Mouse (Mus musculus) forebrain, embryonic 14.5 days (tissue): Measurements from ENCODE around the gene Bhlhe41. TPM values are rescaled to one million over a fixed set of nuclear protein-coding genes. Genes with fewer than 3 reads are reported as not detected.

Source experiments
- ATAC-seq: fragments of 200-750 bp; cut with Nextera tagmentation; 2 replicates; pipeline ENCODE4 v1.8.0; 2017; ENCODE audit warnings: mild to moderate bottlenecking, moderate library complexity
- DNase-seq: peaks from one replicate; pipeline ENCODE4 v3.0.0-alpha.2; 2015; ENCODE audit warnings: low spot score
- H3K27ac ChIP-seq: fragments of 300-500 bp; sonication (generic); 2 replicates; pipeline ENCODE4 v1.5.1; 2014; ENCODE audit warnings: low read depth, mild to moderate bottlenecking, control low read depth, low read length, moderate library complexity
- H3K27me3 ChIP-seq: fragments of 300-500 bp; sonication (generic); replicated peaks from 2 replicates; pipeline ENCODE4 v1.6.1; 2014; ENCODE audit warnings: low read length, control low read depth, mixed read lengths; ENCODE audit not compliant: control insufficient read depth, insufficient read depth
- H3K36me3 ChIP-seq: fragments of 300-500 bp; sonication (generic); 2 replicates; pipeline ENCODE4 v1.6.1; 2014; ENCODE audit warnings: low read length, control low read depth; ENCODE audit not compliant: control insufficient read depth, insufficient read depth
- H3K4me1 ChIP-seq: fragments of 300-500 bp; sonication (generic); 2 replicates; pipeline ENCODE4 v1.6.1; 2014; ENCODE audit warnings: antibody characterized with exemption, low read length, control low read depth; ENCODE audit not compliant: control insufficient read depth, insufficient read depth
- H3K4me2 ChIP-seq: fragments of 300-500 bp; sonication (generic); 2 replicates; pipeline ENCODE4 v1.6.1; 2014; ENCODE audit warnings: mild to moderate bottlenecking, control low read depth, low read length
- H3K4me3 ChIP-seq: fragments of 300-500 bp; sonication (generic); 2 replicates; pipeline ENCODE4 v1.5.1; 2014; ENCODE audit warnings: low read depth, low read length, control low read depth
- H3K9ac ChIP-seq: fragments of 300-500 bp; sonication (generic); 2 replicates; pipeline ENCODE4 v1.6.1; 2014; ENCODE audit warnings: mild to moderate bottlenecking, low read length, control low read depth, moderate library complexity
- H3K9me3 ChIP-seq: fragments of 300-500 bp; sonication (generic); replicated peaks from 2 replicates; pipeline ENCODE4 v1.6.1; 2016; ENCODE audit warnings: low read length, control low read depth, mixed read lengths; ENCODE audit not compliant: control insufficient read depth
- WGBS: fragments of 180-500 bp; shearing (Covaris S2); extraction: QIAGEN DNeasy Blood & Tissue Kit; methylation state at CpG from one replicate; pipeline ENCODE4 v1.1.7; 2014; 5-methylcytosine and 5-hydroxymethylcytosine counted together
- polyA plus RNA-seq: library from polyadenylated mRNA; unstranded; fragments of >200 nt; fragmentation: Nextera tagmentation; extraction: Ambion mirVana; gene quantifications from 2 replicates; pipeline ENCODE4 v1.2.1, GENCODE M21; 2014

Gene Bhlhe41
- polyA plus RNA-seq, 1 experiment from 2014 or later, result 1.7 TPM

- H3K36me3 ChIP-seq, result no peaks in the 10 kb centered on the region
- WGBS, result under 1% methylated on average over 35 of the region's 35 CpGs
- peak overlapping the region; percentile 61 for H3K9ac ChIP-seq
- DNase-seq (no peak), ATAC-seq (no peak)
- no peaks in the 10 kb centered on the region for H3K9me3 ChIP-seq
- peaks cover 35% of the 10 kb centered on the region for H3K27me3 ChIP-seq
- H3K4me3 ChIP-seq, result peak overlapping the region; percentile 57
- H3K27ac ChIP-seq, result no peak overlapping the region
- H3K4me2 ChIP-seq, result peak overlapping the region; percentile 99
- H3K4me1 ChIP-seq, result peaks cover 3% of the 10 kb centered on the region
Observed at GRCm38 (mm10) chr6:145862739-145863064, 2.7 kb downstream of the Bhlhe41 start.

- Histone ChIP-seq H3K27me3 (peaks cover 35% of the 10 kb centered on the region), H3K27ac (no peak overlapping the region), H3K9ac (peak overlapping the region; percentile 61; the same call in 1 of the 2 replicates), H3K9me3 (no peaks in the 10 kb centered on the region), H3K4me2 (peak overlapping the region; percentile 99), H3K36me3 (no peaks in the 10 kb centered on the region), H3K4me1 (peaks cover 3% of the 10 kb centered on the region), H3K4me3 (peak overlapping the region; percentile 57)
- DNase-seq, result no peak
- WGBS, result 17% methylated on average over 4 of the region's 4 CpGs
- ATAC-seq, result no peak
Observed at GRCm38 (mm10) chr6:145862321-145862720, 3.0 kb downstream of the Bhlhe41 start.

- H3K4me1 ChIP-seq, result no peaks in the 10 kb centered on the region; the same call in 1 of the 2 replicates
- no peak overlapping the region for H3K9ac ChIP-seq
- H3K4me2 ChIP-seq, result peak overlapping the region; percentile 99; the same call in 1 of the 2 replicates
- ATAC-seq (no peak), DNase-seq (no peak)
- no peaks in the 10 kb centered on the region for H3K36me3 ChIP-seq
- H3K27me3 ChIP-seq, result peaks cover 31% of the 10 kb centered on the region
- H3K9me3 ChIP-seq, result no peaks in the 10 kb centered on the region
- WGBS, result 71% methylated on average over 9 of the region's 9 CpGs
- H3K27ac ChIP-seq, result no peak overlapping the region
- H3K4me3 ChIP-seq, result no peak overlapping the region
Observed at GRCm38 (mm10) chr6:145861462-145862227, 3.7 kb downstream of the Bhlhe41 start.

GRCm38 (mm10) chr6:145860350-145860749 lies 5.0 kb downstream of the Bhlhe41 start:
- no peaks in the 10 kb centered on the region for H3K36me3 ChIP-seq
- no peak overlapping the region for H3K27ac ChIP-seq
- 75% methylated on average over 2 of the region's 2 CpGs for WGBS
- H3K27me3 ChIP-seq, result peaks cover 31% of the 10 kb centered on the region
- no peaks in the 10 kb centered on the region for H3K9me3 ChIP-seq
- H3K9ac ChIP-seq, result no peak overlapping the region
- ATAC-seq (no peak), DNase-seq (no peak)
- no peak overlapping the region for H3K4me3 ChIP-seq
- peaks cover 7% of the 10 kb centered on the region for H3K4me1 ChIP-seq
- no peak overlapping the region for H3K4me2 ChIP-seq

- peaks cover 15% of the 10 kb centered on the region for H3K27me3 ChIP-seq
- ATAC-seq, result no peak
- 72% methylated on average over 8 of the region's 8 CpGs for WGBS
Observed at GRCm38 (mm10) chr6:145858414-145858813, 6.9 kb downstream of the Bhlhe41 start.

GRCm38 (mm10) chr6:145857428-145857827 lies 7.9 kb downstream of the Bhlhe41 start:
- Histone ChIP-seq H3K36me3 (no peaks in the 10 kb centered on the region), H3K27me3 (peaks cover 8% of the 10 kb centered on the region; the same call in 1 of the 2 replicates), H3K9me3 (no peaks in the 10 kb centered on the region), H3K4me3 (no peak overlapping the region), H3K4me1 (peaks cover 9% of the 10 kb centered on the region), H3K4me2 (no peak overlapping the region), H3K27ac (no peak overlapping the region), H3K9ac (no peak overlapping the region)
- WGBS, result 87% methylated on average over 7 of the region's 7 CpGs
- ATAC-seq (no peak), DNase-seq (no peak)

More at GRCm38 (mm10) chr6:145858414-145858813, 6.9 kb downstream of the Bhlhe41 start:
- Histone ChIP-seq H3K9ac (no peak overlapping the region), H3K27ac (no peak overlapping the region), H3K9me3 (no peaks in the 10 kb centered on the region), H3K36me3 (no peaks in the 10 kb centered on the region), H3K4me2 (no peak overlapping the region), H3K4me3 (no peak overlapping the region), H3K4me1 (peaks cover 9% of the 10 kb centered on the region)
- DNase-seq, result no peak

GRCm38 (mm10) chr6:145855720-145856551 lies 9.4 kb downstream of the Bhlhe41 start:
- Histone ChIP-seq H3K36me3 (no peaks in the 10 kb centered on the region), H3K4me3 (peak overlapping the region; percentile 4), H3K27me3 (no peaks in the 10 kb centered on the region), H3K9ac (0 out of 2 replicates have a peak overlapping the region, but pooled peaks have one; percentile 22), H3K9me3 (no peaks in the 10 kb centered on the region), H3K4me2 (peak overlapping the region; percentile 37), H3K27ac (peak overlapping the region; percentile 0; the same call in 1 of the 2 replicates), H3K4me1 (peaks cover 9% of the 10 kb centered on the region)
- peak; percentile 96 for ATAC-seq
- DNase-seq, result peak; percentile 97
- WGBS, result 3% methylated on average over 28 of the region's 28 CpGs

- Histone ChIP-seq H3K4me2 (no peak overlapping the region), H3K36me3 (no peaks in the 10 kb centered on the region), H3K27me3 (no peaks in the 10 kb centered on the region), H3K9me3 (no peaks in the 10 kb centered on the region), H3K27ac (no peak overlapping the region), H3K4me3 (no peak overlapping the region), H3K9ac (no peak overlapping the region), H3K4me1 (peaks cover 9% of the 10 kb centered on the region)
- 58% methylated on average over 5 of the region's 5 CpGs for WGBS
- ATAC-seq, result no peak
- DNase-seq, result no peak
Observed at GRCm38 (mm10) chr6:145854756-145855155, 10.6 kb downstream of the Bhlhe41 start.
